Mouse (Mus musculus): ENCODE results near the gene Wasf2. TPM values are rescaled to one million over a fixed set of nuclear protein-coding genes. Genes with fewer than 3 reads are reported as not detected.

Wasf2 gene
- polyA plus RNA-seq, 1 experiment from 2014 or later, result 42.9 TPM

DNA sequence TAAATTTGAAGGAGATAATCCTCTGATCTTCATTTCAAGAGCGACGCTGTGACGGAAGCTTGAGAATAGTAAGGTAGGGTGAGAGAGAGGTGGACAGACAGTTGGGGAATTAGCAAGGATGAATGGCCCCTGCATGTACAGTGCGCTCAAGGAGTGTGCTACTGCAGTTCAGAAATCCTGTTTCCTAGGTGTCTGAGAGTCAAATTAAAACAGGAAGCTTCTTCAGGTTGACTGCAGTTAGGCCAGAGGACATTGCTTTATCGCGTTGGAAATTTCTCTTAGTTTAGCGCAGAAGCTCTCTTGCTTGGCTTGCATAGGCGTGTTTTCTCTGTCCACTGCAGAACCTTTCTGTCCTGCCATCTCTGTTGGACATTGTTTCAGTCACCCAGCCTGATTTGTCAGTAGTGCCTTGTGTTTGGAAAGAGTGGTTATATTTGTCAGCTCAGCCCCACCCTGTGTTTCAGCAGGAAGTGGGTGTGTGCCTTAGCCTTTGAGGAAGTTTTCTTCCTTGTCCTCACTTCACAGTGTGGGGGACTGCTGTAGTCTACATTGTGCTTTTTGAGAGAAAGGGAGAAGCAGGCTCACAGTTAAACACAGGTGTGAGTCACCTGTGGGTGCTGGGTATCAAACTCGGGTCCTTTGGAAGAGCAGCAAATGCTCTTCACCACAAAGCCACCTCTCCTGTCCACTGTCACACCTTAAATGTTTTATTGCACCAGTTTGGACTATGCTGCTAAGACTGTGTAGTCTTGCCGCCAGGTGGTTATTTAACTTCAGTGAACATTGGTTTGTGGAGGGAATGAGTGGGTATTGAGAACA is 39.1 kb downstream of the Wasf2 start:
- Histone ChIP-seq H3K9ac (no peak overlapping the region), H3K4me3 (no peak overlapping the region), H3K4me1 (peaks cover 11% of the 10 kb centered on the region; the same call in 1 of the 2 replicates), H3K36me3 (ENCODE audit: poor library complexity, severe bottlenecking) (no peaks in the 10 kb centered on the region), H3K27ac (no peak overlapping the region), H3K27me3 (no peaks in the 10 kb centered on the region), H3K9me3 (replicated peaks) (no peaks in the 10 kb centered on the region), H3K4me2 (no peak overlapping the region)
- no peak for ATAC-seq
- WGBS, result 89% methylated on average over 10 of the region's 10 CpGs

DNA sequence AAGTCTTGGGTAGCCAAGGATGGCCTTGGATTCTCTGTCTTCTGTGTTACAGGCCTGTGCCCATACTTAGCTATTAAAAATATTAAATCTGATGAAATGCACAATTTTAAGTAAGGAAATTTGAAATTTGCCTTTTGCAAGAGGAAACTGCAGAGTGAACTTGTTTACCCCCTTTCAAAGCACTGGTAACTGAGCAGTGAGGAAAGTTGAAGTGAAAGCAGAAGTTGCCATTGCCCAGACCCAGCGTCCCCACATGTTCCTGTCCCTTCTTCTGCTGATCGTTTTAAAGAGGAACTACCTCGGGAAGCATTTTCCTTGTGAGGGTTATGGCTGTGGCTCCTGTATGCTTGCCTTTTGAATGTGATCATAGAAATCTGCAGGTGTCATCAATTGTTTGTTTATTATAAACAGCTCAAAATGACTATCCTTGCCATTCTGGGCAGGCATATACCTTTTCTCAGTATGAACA is 39.8 kb downstream of the Wasf2 start:
- no peaks in the 10 kb centered on the region for H3K36me3 ChIP-seq (ENCODE audit: poor library complexity, severe bottlenecking)
- ATAC-seq, result no peak
- H3K4me3 ChIP-seq, result no peak overlapping the region
- no peaks in the 10 kb centered on the region for H3K27me3 ChIP-seq
- 93% methylated on average over 3 of the region's 3 CpGs for WGBS
- no peaks in the 10 kb centered on the region for H3K9me3 ChIP-seq (replicated peaks)
- H3K4me2 ChIP-seq, result no peak overlapping the region
- H3K4me1 ChIP-seq, result peaks cover 11% of the 10 kb centered on the region; the same call in 1 of the 2 replicates
- no peak overlapping the region for H3K9ac ChIP-seq
- no peak overlapping the region for H3K27ac ChIP-seq

DNA sequence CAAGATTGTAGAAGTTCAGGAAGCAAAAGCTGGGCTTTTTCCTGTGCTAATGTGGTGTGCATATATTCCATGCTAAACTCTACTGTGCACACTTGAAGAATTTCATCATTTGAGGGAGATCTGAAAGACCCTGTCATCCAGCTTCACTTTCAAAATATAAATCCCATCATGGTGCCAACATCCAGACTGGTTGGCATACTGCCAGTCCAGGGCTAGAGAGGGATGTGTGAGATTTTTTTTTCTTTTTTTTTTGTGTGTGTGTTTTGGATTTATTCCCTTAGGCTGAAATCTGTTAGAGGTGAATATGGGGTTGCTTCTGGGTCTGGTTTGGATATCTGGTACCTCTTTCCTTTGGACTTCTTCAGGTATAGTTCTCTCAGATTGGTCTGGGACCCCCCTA is 40.3 kb downstream of the Wasf2 start:
- Histone ChIP-seq H3K4me3 (no peak overlapping the region), H3K27me3 (no peaks in the 10 kb centered on the region), H3K4me1 (peaks cover 15% of the 10 kb centered on the region), H3K36me3 (ENCODE audit: poor library complexity, severe bottlenecking) (no peaks in the 10 kb centered on the region), H3K4me2 (no peak overlapping the region), H3K9ac (no peak overlapping the region), H3K9me3 (replicated peaks) (no peaks in the 10 kb centered on the region), H3K27ac (no peak overlapping the region)
- no peak for ATAC-seq

DNA sequence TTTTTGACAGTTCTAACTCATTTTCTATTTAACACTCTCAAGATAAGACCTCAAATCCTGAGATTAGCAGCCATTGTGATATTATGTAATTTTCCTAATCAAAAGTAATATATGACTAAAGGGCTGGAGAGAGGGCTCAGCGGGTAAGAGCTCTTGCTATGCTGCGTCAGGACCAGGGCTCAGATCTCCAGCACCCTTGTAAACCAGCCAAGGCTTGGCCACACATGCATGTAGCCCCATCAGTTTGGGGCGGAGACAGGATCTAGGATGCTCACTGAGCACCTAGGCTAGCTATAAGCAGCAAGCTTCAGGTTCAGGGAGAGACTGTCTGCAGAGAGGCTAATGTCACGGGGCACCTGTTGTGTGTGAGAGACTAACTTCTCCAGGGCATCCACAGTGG is 42.1 kb downstream of the Wasf2 start:
- peaks cover 3% of the 10 kb centered on the region for H3K36me3 ChIP-seq (ENCODE audit: poor library complexity, severe bottlenecking)

GRCm38 (mm10) chr4:133174361-133174760 is 44.1 kb downstream of the Wasf2 start:
- H3K4me3 ChIP-seq, result no peak overlapping the region
- no peaks in the 10 kb centered on the region for H3K27me3 ChIP-seq
- no peak overlapping the region for H3K27ac ChIP-seq
- H3K9ac ChIP-seq, result no peak overlapping the region
- H3K36me3 ChIP-seq (ENCODE audit: poor library complexity, severe bottlenecking), result peaks cover 16% of the 10 kb centered on the region
- peaks cover 39% of the 10 kb centered on the region for H3K4me1 ChIP-seq
- WGBS, result 84% methylated on average over 4 of the region's 4 CpGs
- ATAC-seq, result no peak
- H3K4me2 ChIP-seq, result no peak overlapping the region
- H3K9me3 ChIP-seq (replicated peaks), result no peaks in the 10 kb centered on the region

More for the DNA sequence above, 42.1 kb downstream of the Wasf2 start:
- Histone ChIP-seq H3K9me3 (replicated peaks) (no peaks in the 10 kb centered on the region), H3K4me1 (peaks cover 34% of the 10 kb centered on the region), H3K27ac (no peak overlapping the region), H3K27me3 (no peaks in the 10 kb centered on the region), H3K9ac (no peak overlapping the region), H3K4me3 (no peak overlapping the region), H3K4me2 (no peak overlapping the region)
- ATAC-seq, result no peak
- 94% methylated on average over 4 of the region's 4 CpGs for WGBS

DNA sequence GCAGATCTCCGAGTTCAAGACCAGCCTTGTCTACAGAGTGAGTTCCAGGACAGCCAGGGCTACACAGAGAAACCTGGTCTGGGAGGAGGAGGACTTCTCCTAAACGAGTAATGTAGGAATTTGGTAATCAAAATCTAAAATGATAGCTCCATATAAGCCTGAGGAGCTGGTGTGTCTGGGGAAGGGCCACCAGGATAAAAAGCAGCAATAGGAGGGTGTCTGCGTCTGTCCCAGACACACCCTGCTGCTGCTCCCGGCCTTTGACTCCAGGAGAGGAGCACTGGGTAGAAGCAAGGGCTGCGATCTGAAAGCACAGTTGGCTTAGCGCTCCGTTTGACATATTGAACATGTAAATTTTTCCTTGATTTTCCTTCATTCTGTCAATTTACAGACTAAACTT is 45.0 kb downstream of the Wasf2 start:
- Histone ChIP-seq H3K4me1 (peaks cover 36% of the 10 kb centered on the region), H3K4me3 (no peak overlapping the region), H3K9ac (no peak overlapping the region), H3K27ac (no peak overlapping the region), H3K4me2 (no peak overlapping the region), H3K36me3 (ENCODE audit: poor library complexity, severe bottlenecking) (peaks cover 21% of the 10 kb centered on the region), H3K27me3 (no peaks in the 10 kb centered on the region), H3K9me3 (replicated peaks) (no peaks in the 10 kb centered on the region)
- no peak for ATAC-seq
- WGBS, result 75% methylated on average over 7 of the region's 7 CpGs

DNA sequence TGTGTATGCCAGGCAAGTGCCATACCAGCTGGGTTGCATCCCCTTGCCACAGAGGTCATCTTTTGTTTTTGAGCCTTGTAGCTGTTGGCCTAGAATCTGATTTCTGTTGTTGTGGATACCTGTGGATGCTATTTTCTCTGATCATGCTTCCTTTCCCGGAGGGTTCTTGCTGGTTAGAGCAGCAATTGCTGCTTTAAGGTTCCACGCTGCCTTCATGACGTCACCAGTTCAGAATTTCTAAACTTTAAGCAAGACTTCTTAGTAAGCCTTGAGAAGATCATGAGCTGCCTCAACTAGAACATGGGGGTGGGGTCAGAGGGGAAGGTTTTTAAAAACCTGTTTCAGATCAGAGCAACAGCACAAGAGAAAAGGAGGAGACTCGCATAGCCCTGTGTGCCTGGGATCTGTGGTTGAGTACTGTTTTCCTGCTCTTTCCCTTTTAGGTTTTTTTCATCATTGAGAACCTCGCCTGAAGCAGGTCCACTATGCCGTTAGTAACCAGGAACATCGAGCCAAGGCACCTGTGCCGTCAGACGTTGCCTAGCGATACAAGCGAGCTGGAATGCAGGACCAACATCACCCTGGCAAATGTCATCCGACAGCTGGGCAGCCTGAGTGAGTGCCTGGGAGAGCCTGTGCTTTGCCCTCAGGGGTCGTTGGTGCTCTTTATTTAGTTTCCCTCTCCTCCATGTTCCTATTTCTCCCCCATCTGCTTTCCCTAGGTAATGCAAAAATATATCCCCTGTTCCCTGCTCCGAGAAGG is 45.9 kb downstream of the Wasf2 start:
- ATAC-seq, result no peak
- H3K36me3 ChIP-seq (ENCODE audit: poor library complexity, severe bottlenecking), result peaks cover 21% of the 10 kb centered on the region
- peak overlapping the region; percentile 41; the same call in 1 of the 2 replicates for H3K9ac ChIP-seq
- no peaks in the 10 kb centered on the region for H3K27me3 ChIP-seq
- H3K4me1 ChIP-seq, result peaks cover 28% of the 10 kb centered on the region
- H3K4me3 ChIP-seq, result no peak overlapping the region
- 56% methylated on average over 14 of the region's 14 CpGs for WGBS
- H3K9me3 ChIP-seq (replicated peaks), result no peaks in the 10 kb centered on the region
- peak overlapping the region; percentile 72 for H3K27ac ChIP-seq
- peak overlapping the region; percentile 27; the same call in 1 of the 2 replicates for H3K4me2 ChIP-seq

- no peaks in the 10 kb centered on the region for H3K27me3 ChIP-seq
- H3K9ac ChIP-seq, result peak overlapping the region; percentile 41; the same call in 1 of the 2 replicates
- H3K4me1 ChIP-seq, result peaks cover 28% of the 10 kb centered on the region
- 68% methylated on average over 18 of the region's 18 CpGs for WGBS
- H3K4me3 ChIP-seq, result no peak overlapping the region
- 0 out of 2 replicates have a peak overlapping the region, but pooled peaks have one; percentile 27 for H3K4me2 ChIP-seq
- ATAC-seq, result peak; percentile 61
- peak overlapping the region; percentile 72 for H3K27ac ChIP-seq
- H3K9me3 ChIP-seq (replicated peaks), result no peaks in the 10 kb centered on the region
- peaks cover 22% of the 10 kb centered on the region for H3K36me3 ChIP-seq (ENCODE audit: poor library complexity, severe bottlenecking)
Observed at GRCm38 (mm10) chr4:133176761-133177403, 46.6 kb downstream of the Wasf2 start.

DNA sequence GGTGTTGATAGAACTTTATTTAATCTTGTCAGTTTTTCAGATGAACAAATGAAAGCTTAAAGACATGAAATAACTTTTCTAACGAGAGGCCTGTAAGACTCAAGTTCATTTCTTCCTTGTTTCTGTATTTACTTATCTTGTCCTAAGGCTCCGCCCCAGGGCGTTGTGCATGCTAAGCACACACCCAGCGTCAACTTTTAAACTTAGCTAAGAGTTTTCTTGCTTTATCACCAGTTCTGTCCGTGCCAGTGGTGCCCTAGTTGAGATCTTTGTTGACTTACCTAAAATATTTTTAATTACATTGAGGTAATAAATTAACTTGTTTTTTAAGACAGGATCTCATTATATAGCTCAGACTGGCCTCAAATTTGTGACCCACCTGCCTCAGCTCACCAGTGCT is 48.0 kb downstream of the Wasf2 start:
- Histone ChIP-seq H3K27me3 (no peaks in the 10 kb centered on the region), H3K4me3 (no peak overlapping the region), H3K9me3 (replicated peaks) (no peaks in the 10 kb centered on the region), H3K9ac (no peak overlapping the region), H3K4me2 (no peak overlapping the region), H3K27ac (no peak overlapping the region), H3K36me3 (ENCODE audit: poor library complexity, severe bottlenecking) (peaks cover 24% of the 10 kb centered on the region), H3K4me1 (peaks cover 28% of the 10 kb centered on the region)
- WGBS, result 95% methylated on average over 5 of the region's 5 CpGs
- ATAC-seq, result no peak

GRCm38 (mm10) chr4:133179258-133179657 is 49.0 kb downstream of the Wasf2 start:
- no peak overlapping the region for H3K9ac ChIP-seq
- H3K4me1 ChIP-seq, result peaks cover 34% of the 10 kb centered on the region
- H3K36me3 ChIP-seq (ENCODE audit: poor library complexity, severe bottlenecking), result peaks cover 24% of the 10 kb centered on the region
- H3K4me2 ChIP-seq, result no peak overlapping the region
- no peak for ATAC-seq
- no peaks in the 10 kb centered on the region for H3K9me3 ChIP-seq (replicated peaks)
- 93% methylated on average over 7 of the region's 7 CpGs for WGBS
- H3K27ac ChIP-seq, result no peak overlapping the region
- H3K4me3 ChIP-seq, result no peak overlapping the region
- H3K27me3 ChIP-seq, result no peaks in the 10 kb centered on the region

DNA sequence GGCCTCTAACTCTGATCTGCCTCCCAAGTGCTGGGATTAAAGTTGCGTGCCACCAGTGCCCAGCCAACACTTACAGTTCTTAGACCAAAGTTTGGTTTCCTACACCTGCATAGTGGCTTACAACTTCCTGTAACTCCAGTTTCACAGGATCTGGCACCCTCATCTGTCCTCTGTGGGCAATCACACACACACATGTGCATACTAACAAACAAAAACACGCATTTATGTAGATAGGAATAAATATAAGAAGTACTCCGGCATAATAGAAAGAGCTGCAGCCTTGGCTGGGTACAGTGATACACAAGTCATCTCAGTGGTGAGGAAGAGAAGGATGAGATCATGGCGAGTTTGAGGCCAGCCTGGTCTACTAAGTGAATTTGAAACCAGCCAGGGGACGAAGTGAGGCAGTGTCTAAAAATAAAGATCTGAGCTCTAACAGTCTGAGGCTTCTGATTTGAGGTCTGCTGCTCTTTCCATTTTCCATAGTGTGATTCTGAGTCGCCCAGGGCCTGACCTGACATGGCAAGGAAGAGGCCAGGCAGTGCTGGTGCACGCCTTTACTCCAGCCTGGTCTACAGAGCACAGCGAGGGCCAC is 52.2 kb downstream of the Wasf2 start:
- H3K27me3 ChIP-seq, result no peaks in the 10 kb centered on the region
- no peak for ATAC-seq
- no peak overlapping the region for H3K4me2 ChIP-seq
- no peak overlapping the region for H3K4me3 ChIP-seq
- H3K4me1 ChIP-seq, result peaks cover 21% of the 10 kb centered on the region
- WGBS, result 89% methylated on average over 8 of the region's 8 CpGs
- H3K27ac ChIP-seq, result no peak overlapping the region
- no peak overlapping the region for H3K9ac ChIP-seq
- peaks cover 43% of the 10 kb centered on the region for H3K36me3 ChIP-seq (ENCODE audit: poor library complexity, severe bottlenecking)
- H3K9me3 ChIP-seq (replicated peaks), result no peaks in the 10 kb centered on the region
